Mouse (Mus musculus) intestine, embryonic 14.5 days (tissue): ENCODE data around the gene Ddx39b. TPM values are rescaled to one million over a fixed set of nuclear protein-coding genes. Genes with fewer than 3 reads are reported as not detected.
"Not testable (repeated sequence)": the region's sequence is repeated elsewhere in the genome, so short reads cannot be mapped to it uniquely, and the experiment has no call there.

ENCODE experiments used
- ATAC-seq: fragments of 200-750 bp; cut with Nextera tagmentation; replicated peaks from 2 replicates; pipeline ENCODE4 v1.8.0; 2017; ENCODE audit warnings: low read depth, moderate number of reproducible peaks, moderate TSS enrichment, moderate library complexity; ENCODE audit not compliant: low FRiP score, low TSS enrichment
- DNase-seq: peaks from one replicate; pipeline ENCODE4 v3.0.0-alpha.2; 2018; ENCODE audit warnings: low spot score
- H3K27ac ChIP-seq: fragments of 300-500 bp; sonication (generic); 2 replicates; pipeline ENCODE4 v1.5.1; 2014; ENCODE audit warnings: low read depth, mild to moderate bottlenecking, control low read depth
- H3K27me3 ChIP-seq: fragments of 300-500 bp; sonication (generic); replicated peaks from 2 replicates; pipeline ENCODE4 v1.6.1; 2014; ENCODE audit warnings: low read length, control low read depth; ENCODE audit not compliant: control insufficient read depth, insufficient read depth
- H3K36me3 ChIP-seq: fragments of 300-500 bp; sonication (generic); 2 replicates; pipeline ENCODE4 v1.6.1; 2014; ENCODE audit warnings: low read length, control low read depth; ENCODE audit not compliant: control insufficient read depth, insufficient read depth
- H3K4me1 ChIP-seq: fragments of 300-500 bp; sonication (generic); replicated peaks from 2 replicates; pipeline ENCODE4 v1.6.1; 2014; ENCODE audit warnings: low read length, control low read depth, mixed read lengths; ENCODE audit not compliant: control insufficient read depth, insufficient read depth
- H3K4me2 ChIP-seq: fragments of 300-500 bp; sonication (generic); 2 replicates; pipeline ENCODE4 v1.6.1; 2014; ENCODE audit warnings: low read length
- H3K4me3 ChIP-seq: fragments of 300-500 bp; sonication (generic); 2 replicates; pipeline ENCODE4 v1.5.1; 2014; ENCODE audit warnings: low read depth, low read length, control low read depth, mixed read lengths
- H3K9ac ChIP-seq: fragments of 300-500 bp; sonication (generic); 2 replicates; pipeline ENCODE4 v1.6.1; 2014; ENCODE audit warnings: mild to moderate bottlenecking, low read length
- H3K9me3 ChIP-seq: fragments of 300-500 bp; sonication (generic); 2 replicates; pipeline ENCODE4 v1.6.1; 2016; ENCODE audit warnings: low read length, control low read depth; ENCODE audit not compliant: control insufficient read depth
- WGBS: fragments of 180-500 bp; shearing (Covaris S2); extraction: QIAGEN DNeasy Blood & Tissue Kit; methylation state at CpG from one replicate; pipeline ENCODE4 v1.1.7; 2014; 5-methylcytosine and 5-hydroxymethylcytosine counted together
- microRNA-seq: library from miRNA; unstranded; fragments of <30 nt; microRNA quantifications from one replicate; pipeline ENCODE4, GENCODE M21; 2016
- polyA plus RNA-seq: library from polyadenylated mRNA; unstranded; fragments of >200 nt; fragmentation: Nextera tagmentation; extraction: Ambion mirVana; gene quantifications from 2 replicates; pipeline ENCODE4 v1.2.1, GENCODE M21; 2014

Gene Ddx39b
- polyA plus RNA-seq, 1 experiment from 2014 or later = 458 TPM

DNA sequence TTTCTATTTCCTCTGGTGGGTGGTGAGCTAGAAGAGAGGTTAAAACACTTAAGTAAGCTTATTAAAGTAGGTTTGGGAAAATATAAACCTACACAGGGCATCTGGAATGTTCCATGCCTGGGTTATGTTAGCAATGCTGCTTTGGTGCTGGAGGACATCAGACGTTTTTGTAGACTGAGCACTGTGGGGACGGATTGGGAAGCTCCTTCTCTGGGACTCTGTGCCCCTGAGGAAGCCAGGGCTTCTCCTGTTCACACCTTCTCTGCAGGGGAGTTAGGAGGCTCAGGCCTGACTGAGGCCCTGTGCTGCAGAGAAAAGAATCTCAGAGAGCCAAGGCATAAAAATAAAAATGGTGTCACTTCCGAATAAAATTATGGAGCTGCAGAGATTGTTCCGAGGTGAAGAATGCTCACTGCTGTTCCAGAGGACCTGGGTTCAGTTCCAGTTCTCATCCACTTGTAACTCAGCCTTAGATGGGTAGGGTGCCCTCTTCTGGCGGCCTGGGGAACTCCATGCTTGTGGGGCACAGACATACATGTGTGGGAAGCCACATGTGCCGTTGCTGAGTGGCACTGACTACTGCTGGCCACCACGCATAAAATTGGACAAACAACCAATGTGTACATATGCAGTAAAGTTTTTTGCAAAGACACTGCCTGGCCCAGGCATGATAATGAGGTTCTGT, 58.9 kb downstream of the Ddx39b start:
- DNase-seq = peak; percentile 37
- H3K27ac ChIP-seq, H3K9ac ChIP-seq, H3K9me3 ChIP-seq, H3K27me3 ChIP-seq, H3K36me3 ChIP-seq, H3K4me3 ChIP-seq, H3K4me2 ChIP-seq, ATAC-seq, H3K4me1 ChIP-seq: not testable (repeated sequence)
- 83% methylated on average over 7 of the region's 7 CpGs for WGBS

DNA sequence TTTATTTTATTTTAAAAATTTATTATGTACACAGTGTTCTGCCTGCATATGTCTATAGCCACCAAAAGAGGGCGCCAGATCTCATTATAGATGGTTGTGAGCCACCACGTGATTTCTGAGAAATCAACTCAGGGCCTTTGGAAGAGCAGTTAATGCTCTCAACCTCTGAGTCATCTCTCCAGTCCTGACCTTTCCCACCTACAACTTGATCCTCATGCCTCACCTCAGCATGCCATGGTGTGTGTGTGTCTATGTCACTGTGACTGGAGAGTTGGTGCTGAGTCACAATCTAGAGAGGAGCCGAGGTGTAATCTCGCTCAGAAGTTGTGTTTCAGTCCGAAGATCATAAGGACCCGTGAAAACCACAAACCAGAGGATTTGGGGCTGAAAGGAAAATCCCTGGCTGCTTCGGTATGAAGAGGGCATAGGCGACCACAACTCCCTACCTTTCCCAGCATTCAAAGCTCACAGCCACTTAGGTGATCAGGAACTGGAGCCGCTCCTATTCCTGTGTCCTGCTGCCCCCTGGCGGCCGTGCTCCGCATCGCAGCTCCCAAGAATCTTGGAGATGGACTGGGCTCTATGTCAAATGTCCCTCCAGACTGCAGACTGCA, 60.2 kb downstream of the Ddx39b start:
- Histone ChIP-seq H3K4me2 (no peak overlapping the region), H3K27me3 (no peaks in the 10 kb centered on the region), H3K4me3 (no peak overlapping the region), H3K36me3 (no peaks in the 10 kb centered on the region), H3K27ac (no peak overlapping the region), H3K4me1 (no peaks in the 10 kb centered on the region), H3K9ac (no peak overlapping the region), H3K9me3 (no peaks in the 10 kb centered on the region)
- DNase-seq = peak; percentile 89
- peak; percentile 32; the same call in 1 of the 2 replicates for ATAC-seq
- 25% methylated on average over 13 of the region's 13 CpGs for WGBS

DNA sequence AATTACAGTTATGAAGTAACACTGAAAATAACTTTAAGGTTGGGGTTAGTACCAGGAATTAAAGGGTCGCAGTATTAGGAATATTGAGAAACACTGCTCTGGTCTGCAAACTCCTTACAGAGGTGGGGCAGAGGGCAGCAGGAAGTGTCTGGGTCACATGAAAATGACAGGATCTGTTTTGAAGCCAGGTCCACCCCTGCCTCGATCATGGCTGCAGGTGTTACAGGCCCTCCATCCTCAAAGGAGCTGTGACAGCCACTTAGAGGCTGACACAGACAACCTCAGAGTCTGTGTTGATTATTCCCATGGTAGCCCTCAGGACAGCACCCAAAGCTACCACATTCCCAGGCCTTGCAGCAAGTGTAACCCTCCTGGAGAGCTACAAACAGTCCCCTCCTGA, 61.7 kb downstream of the Ddx39b start:
- WGBS = 74% methylated on average over 2 of the region's 2 CpGs
- H3K4me3 ChIP-seq = no peak overlapping the region
- DNase-seq = peak; percentile 42
- H3K27ac ChIP-seq = no peak overlapping the region
- no peaks in the 10 kb centered on the region for H3K4me1 ChIP-seq
- H3K4me2 ChIP-seq = no peak overlapping the region
- no peaks in the 10 kb centered on the region for H3K9me3 ChIP-seq
- H3K27me3 ChIP-seq = no peaks in the 10 kb centered on the region
- no peaks in the 10 kb centered on the region for H3K36me3 ChIP-seq
- no peak overlapping the region for H3K9ac ChIP-seq
- ATAC-seq = no peak

Small RNAs within 50 kb of the gene (microRNA-seq; reads per million reads assigned to microRNA genes)
- gene Mir6973a = not detected
- not detected for gene Mir6974
- gene Mir6975 = 2.2 reads per million, percentile 24 among the genes with 10 or more reads in this experiment
- not detected for gene Mir8094

Other genes starting within 250 kb of the Ddx39b start
- gene Vars, start 240.8 kb upstream of the Ddx39b start, polyA plus RNA-seq = 119 and 133 TPM in 2 replicates
- 0.19 and 0.26 TPM in 2 replicates for gene Vwa7, start 225.2 kb upstream of the Ddx39b start, polyA plus RNA-seq
- gene Sapcd1, start 213.7 kb upstream of the Ddx39b start, polyA plus RNA-seq = 20.7 and 21.5 TPM in 2 replicates
- gene Msh5, start 195.0 kb upstream of the Ddx39b start, polyA plus RNA-seq = 3.6 and 3.9 TPM in 2 replicates
- 113 and 141 TPM in 2 replicates for gene Clic1, start 191.8 kb upstream of the Ddx39b start, polyA plus RNA-seq
- gene Ddah2, start 182.7 kb upstream of the Ddx39b start, polyA plus RNA-seq = 278 and 333 TPM in 2 replicates
- gene Ly6g6c, start 176.4 kb upstream of the Ddx39b start, polyA plus RNA-seq = not detected in 2 replicates
- 0.55 and 0.81 TPM in 2 replicates for gene Mpig6b, start 175.6 kb upstream of the Ddx39b start, polyA plus RNA-seq
- 1.3 and 2.8 TPM in 2 replicates for gene Ly6g6e, start 164.8 kb upstream of the Ddx39b start, polyA plus RNA-seq
- gene Ly6g6d, start 163.7 kb upstream of the Ddx39b start, polyA plus RNA-seq = 5.0 and 6.1 TPM in 2 replicates
- 0.27 TPM in 1 of 2 replicates, not detected in the other for gene Ly6g6f, start 156.1 kb upstream of the Ddx39b start, polyA plus RNA-seq
- 86.4 and 91.0 TPM in 2 replicates for gene Abhd16a, start 152.5 kb upstream of the Ddx39b start, polyA plus RNA-seq
- gene Ly6g5c, start 133.5 kb upstream of the Ddx39b start, polyA plus RNA-seq = not detected in 2 replicates
- gene Ly6g5b, start 126.3 kb upstream of the Ddx39b start, polyA plus RNA-seq = 0.64 and 0.75 TPM in 2 replicates
- gene Gpank1, start 120.3 kb upstream of the Ddx39b start, polyA plus RNA-seq = 19.7 and 24.7 TPM in 2 replicates
- gene Csnk2b, start 119.7 kb upstream of the Ddx39b start, polyA plus RNA-seq = 275 and 286 TPM in 2 replicates
- 8.4 and 10.8 TPM in 2 replicates for gene D17H6S53E, start 115.4 kb upstream of the Ddx39b start, polyA plus RNA-seq
- 0.95 and 1.5 TPM in 2 replicates for gene Apom, start 109.7 kb upstream of the Ddx39b start, polyA plus RNA-seq
- 75.5 and 79.5 TPM in 2 replicates for gene Bag6, start 106.6 kb upstream of the Ddx39b start, polyA plus RNA-seq
- 186 and 196 TPM in 2 replicates for gene Prrc2a, start 76.8 kb upstream of the Ddx39b start, polyA plus RNA-seq
- 15.4 and 17.5 TPM in 2 replicates for gene Aif1, start 65.7 kb upstream of the Ddx39b start, polyA plus RNA-seq
- 16.9 and 19.1 TPM in 2 replicates for gene Lst1, start 53.3 kb upstream of the Ddx39b start, polyA plus RNA-seq
- 1.1 and 1.5 TPM in 2 replicates for gene Ltb, start 47.3 kb upstream of the Ddx39b start, polyA plus RNA-seq
- 0.12 and 0.28 TPM in 2 replicates for gene Tnf, start 39.7 kb upstream of the Ddx39b start, polyA plus RNA-seq
- gene Lta, start 36.4 kb upstream of the Ddx39b start, polyA plus RNA-seq = 0.81 and 0.85 TPM in 2 replicates
- 0.39 and 0.88 TPM in 2 replicates for gene Gm16181, start 20.9 kb upstream of the Ddx39b start, polyA plus RNA-seq
- 5.8 and 5.9 TPM in 2 replicates for gene Atp6v1g2, start 8.1 kb upstream of the Ddx39b start, polyA plus RNA-seq
- 3.1 and 4.3 TPM in 2 replicates for gene Nfkbil1, start 6.0 kb upstream of the Ddx39b start, polyA plus RNA-seq
- gene H2-D1, start 21.0 kb downstream of the Ddx39b start, polyA plus RNA-seq = 102 and 108 TPM in 2 replicates
- 1.2 and 1.6 TPM in 2 replicates for gene H2-Q1, start 78.7 kb downstream of the Ddx39b start, polyA plus RNA-seq
- gene H2-Q2, start 100.5 kb downstream of the Ddx39b start, polyA plus RNA-seq = 37.3 and 39.1 TPM in 2 replicates
- 2.5 and 4.4 TPM in 2 replicates for gene H2-Q4, start 137.9 kb downstream of the Ddx39b start, polyA plus RNA-seq
- gene H2-Q6, start 183.1 kb downstream of the Ddx39b start, polyA plus RNA-seq = 2.0 and 2.1 TPM in 2 replicates
- 8.1 and 9.0 TPM in 2 replicates for gene H2-Q7, start 197.4 kb downstream of the Ddx39b start, polyA plus RNA-seq
- 6.3 and 10.0 TPM in 2 replicates for gene H2-Q10, start 228.3 kb downstream of the Ddx39b start, polyA plus RNA-seq